Mouse (Mus musculus) midbrain, embryonic 11.5 days (tissue): ENCODE measurements at regions not wholly inside any gene's neighbourhood (a gene's known extent, or its start where the extent isn't known, plus 50 kb on each side); places are given as distances from the start of the nearest gene placed in this dataset.

Experiments
- ATAC-seq: fragments of 200-750 bp; cut with Nextera tagmentation; 2 replicates; pipeline ENCODE4 v1.8.0; 2017; ENCODE audit warnings: moderate TSS enrichment, moderate library complexity; ENCODE audit not compliant: low FRiP score
- DNase-seq: peaks from one replicate; pipeline ENCODE4 v3.0.0; 2015; ENCODE audit warnings: low spot score; ENCODE audit errors: missing footprints
- H3K27ac ChIP-seq: fragments of 300-500 bp; sonication (generic); 2 replicates; pipeline ENCODE4 v1.5.1; 2014; ENCODE audit warnings: low read depth, low read length
- H3K27me3 ChIP-seq: fragments of 300-500 bp; sonication (generic); 2 replicates; pipeline ENCODE4 v1.6.1; 2014; ENCODE audit warnings: mild to moderate bottlenecking, low read length, moderate library complexity, mixed read lengths; ENCODE audit not compliant: control insufficient read depth, insufficient read depth
- H3K36me3 ChIP-seq: fragments of 300-500 bp; sonication (generic); 2 replicates; pipeline ENCODE4 v1.6.1; 2014; ENCODE audit warnings: mild to moderate bottlenecking, low read length, moderate library complexity, mixed read lengths; ENCODE audit not compliant: control insufficient read depth, insufficient read depth
- H3K4me1 ChIP-seq: fragments of 300-500 bp; sonication (generic); 2 replicates; pipeline ENCODE4 v1.6.1; 2014; ENCODE audit warnings: low read length; ENCODE audit not compliant: control insufficient read depth, insufficient read depth
- H3K4me2 ChIP-seq: fragments of 300-500 bp; sonication (generic); 2 replicates; pipeline ENCODE4 v1.6.1; 2014; ENCODE audit warnings: mild to moderate bottlenecking, moderate library complexity
- H3K4me3 ChIP-seq: fragments of 300-500 bp; sonication (generic); 2 replicates; pipeline ENCODE4 v1.5.1; 2014; ENCODE audit warnings: low read depth, low read length
- H3K9ac ChIP-seq: fragments of 300-500 bp; sonication (generic); 2 replicates; pipeline ENCODE4 v1.6.1; 2014; ENCODE audit warnings: low read length
- H3K9me3 ChIP-seq: fragments of 300-500 bp; sonication (generic); 2 replicates; pipeline ENCODE4 v1.6.1; 2016; ENCODE audit warnings: low read length; ENCODE audit not compliant: control insufficient read depth
- WGBS: fragments of 180-500 bp; shearing (Covaris S2); extraction: QIAGEN DNeasy Blood & Tissue Kit; methylation state at CpG from one replicate; pipeline ENCODE4 v1.1.7; 2014; 5-methylcytosine and 5-hydroxymethylcytosine counted together

- no peaks in the 10 kb centered on the region for H3K4me1 ChIP-seq
- H3K27ac ChIP-seq: no peak overlapping the region
- WGBS: 83% methylated on average over 3 of the region's 3 CpGs
- ATAC-seq (no peak), DNase-seq (peak; percentile 60)
- H3K36me3 ChIP-seq: no peaks in the 10 kb centered on the region
- H3K9me3 ChIP-seq: no peaks in the 10 kb centered on the region
- no peak overlapping the region for H3K4me3 ChIP-seq
- H3K27me3 ChIP-seq: no peaks in the 10 kb centered on the region
- no peak overlapping the region for H3K4me2 ChIP-seq
- H3K9ac ChIP-seq: no peak overlapping the region
Observed at GRCm38 (mm10) chr6:81770301-81770700, 153.2 kb upstream of the Gcfc2 start.

- Histone ChIP-seq H3K27me3 (no peaks in the 10 kb centered on the region), H3K9ac (no peak overlapping the region), H3K4me1 (no peaks in the 10 kb centered on the region), H3K4me2 (no peak overlapping the region), H3K27ac (no peak overlapping the region), H3K36me3 (no peaks in the 10 kb centered on the region), H3K9me3 (no peaks in the 10 kb centered on the region), H3K4me3 (no peak overlapping the region)
- ATAC-seq: no peak
- DNase-seq: peak; percentile 39
Observed at GRCm38 (mm10) chr6:81771862-81772261, 151.6 kb upstream of the Gcfc2 start.

- Histone ChIP-seq H3K4me3 (no peak overlapping the region), H3K4me2 (no peak overlapping the region), H3K27me3 (no peaks in the 10 kb centered on the region), H3K9ac (no peak overlapping the region), H3K4me1 (no peaks in the 10 kb centered on the region), H3K27ac (no peak overlapping the region), H3K36me3 (no peaks in the 10 kb centered on the region), H3K9me3 (no peaks in the 10 kb centered on the region)
- ATAC-seq (no peak), DNase-seq (peak; percentile 54)
- 88% methylated on average over 5 of the region's 5 CpGs for WGBS
Observed at GRCm38 (mm10) chr6:81782131-81782530, 141.3 kb upstream of the Gcfc2 start.

GRCm38 (mm10) chr6:81782815-81783435 is 140.5 kb upstream of the Gcfc2 start:
- H3K4me3 ChIP-seq: no peak overlapping the region
- no peaks in the 10 kb centered on the region for H3K36me3 ChIP-seq
- no peak overlapping the region for H3K4me2 ChIP-seq
- H3K4me1 ChIP-seq: no peaks in the 10 kb centered on the region
- WGBS: 63% methylated on average over 8 of the region's 8 CpGs
- H3K27ac ChIP-seq: no peak overlapping the region
- no peaks in the 10 kb centered on the region for H3K27me3 ChIP-seq
- DNase-seq: peak; percentile 60
- no peak overlapping the region for H3K9ac ChIP-seq
- H3K9me3 ChIP-seq: no peaks in the 10 kb centered on the region
- no peak for ATAC-seq

- 79% methylated on average over 6 of the region's 6 CpGs for WGBS
- ATAC-seq: no peak
- H3K9me3 ChIP-seq: no peaks in the 10 kb centered on the region
- no peak overlapping the region for H3K27ac ChIP-seq
- H3K4me1 ChIP-seq: no peaks in the 10 kb centered on the region
- H3K27me3 ChIP-seq: no peaks in the 10 kb centered on the region
- no peak overlapping the region for H3K9ac ChIP-seq
- no peaks in the 10 kb centered on the region for H3K36me3 ChIP-seq
- H3K4me2 ChIP-seq: no peak overlapping the region
- H3K4me3 ChIP-seq: no peak overlapping the region
- DNase-seq: peak; percentile 66
Observed at GRCm38 (mm10) chr6:81795281-81795680, 128.2 kb upstream of the Gcfc2 start.

- ATAC-seq (no peak), DNase-seq (no peak)
- Histone ChIP-seq H3K4me1 (no peaks in the 10 kb centered on the region), H3K27me3 (no peaks in the 10 kb centered on the region), H3K9ac (no peak overlapping the region), H3K4me2 (no peak overlapping the region), H3K9me3 (no peaks in the 10 kb centered on the region; the same call in 1 of the 2 replicates), H3K27ac (no peak overlapping the region), H3K4me3 (no peak overlapping the region), H3K36me3 (no peaks in the 10 kb centered on the region)
- 93% methylated on average over 3 of the region's 3 CpGs for WGBS
Observed at GRCm38 (mm10) chr6:81800822-81801221, 122.6 kb upstream of the Gcfc2 start.

GRCm38 (mm10) chr6:81801804-81802203 is 121.7 kb upstream of the Gcfc2 start:
- no peak for ATAC-seq
- H3K36me3 ChIP-seq: no peaks in the 10 kb centered on the region
- DNase-seq: no peak
- H3K27me3 ChIP-seq: no peaks in the 10 kb centered on the region
- no peaks in the 10 kb centered on the region for H3K4me1 ChIP-seq
- WGBS: 87% methylated on average over 3 of the region's 3 CpGs
- no peaks in the 10 kb centered on the region; the same call in 1 of the 2 replicates for H3K9me3 ChIP-seq
- no peak overlapping the region for H3K4me2 ChIP-seq
- H3K27ac ChIP-seq: no peak overlapping the region
- H3K4me3 ChIP-seq: no peak overlapping the region
- no peak overlapping the region for H3K9ac ChIP-seq

GRCm38 (mm10) chr6:81805942-81806341 is 117.5 kb upstream of the Gcfc2 start:
- ATAC-seq (no peak), DNase-seq (no peak)
- Histone ChIP-seq H3K4me2 (no peak overlapping the region), H3K36me3 (no peaks in the 10 kb centered on the region), H3K27ac (no peak overlapping the region), H3K27me3 (no peaks in the 10 kb centered on the region), H3K4me3 (no peak overlapping the region), H3K9ac (no peak overlapping the region), H3K4me1 (no peaks in the 10 kb centered on the region), H3K9me3 (no peaks in the 10 kb centered on the region; the same call in 1 of the 2 replicates)
- 92% methylated on average over 11 of the region's 11 CpGs for WGBS

- ATAC-seq: no peak
- no peak for DNase-seq
- 89% methylated on average over 13 of the region's 13 CpGs for WGBS
Observed at GRCm38 (mm10) chr6:81808712-81809111, 114.8 kb upstream of the Gcfc2 start.

More at GRCm38 (mm10) chr6:81808712-81809111, 114.8 kb upstream of the Gcfc2 start:
- H3K4me1 ChIP-seq: no peaks in the 10 kb centered on the region
- no peak overlapping the region for H3K27ac ChIP-seq
- H3K9me3 ChIP-seq: no peaks in the 10 kb centered on the region
- H3K9ac ChIP-seq: no peak overlapping the region
- H3K4me3 ChIP-seq: no peak overlapping the region
- no peaks in the 10 kb centered on the region for H3K27me3 ChIP-seq
- H3K4me2 ChIP-seq: no peak overlapping the region
- no peaks in the 10 kb centered on the region for H3K36me3 ChIP-seq
